In genomic region chr1:131661749-131662148, GRCm38 (mm10) we compare ENCODE assay signal across 25 mouse cellular contexts. TPM values are rescaled to one million over a fixed set of nuclear protein-coding genes. Genes with fewer than 3 reads are reported as not detected.
DNase-seq lines count a peak whose midpoint lies in the region; ATAC-seq and TF ChIP-seq lines count a peak whose summit lies in the region.
"Had no signal": no experiment of that assay in that cellular context is flagged by ENCODE, and none has a peak within 500 bp of the region (broad histone marks: within the 10 kb centered on the region; RNA-seq: fewer than 3 reads in every experiment).

No protein-coding gene starts in this region.

- TF ChIP-seq CTCF in liver, embryonic 14.5 days (IDR thresholded peaks at IDR 0.05; ENCODE audit: low read depth): no peak

- H3K27me3 ChIP-seq in liver, embryonic 14.5 days (ENCODE audit: control insufficient read depth, insufficient read depth, low read length): no peaks in the 10 kb centered on the region
- H3K27me3 ChIP-seq in stomach, embryonic 14.5 days (ENCODE audit: control insufficient read depth, insufficient read depth, low read length): no peaks in the 10 kb centered on the region
- no peaks in the 10 kb centered on the region for H3K27me3 ChIP-seq in midbrain, embryonic 15.5 days (replicated peaks)
- H3K27me3 ChIP-seq: embryonic facial prominence, embryonic 12.5 days; heart, embryonic 15.5 days; limb, embryonic 15.5 days; neural tube, embryonic 15.5 days had no signal

- peaks cover 7 to 12% of the 10 kb centered on the region in 2 experiments for H3K4me1 ChIP-seq in liver, embryonic 14.5 days (replicated peaks; ENCODE audit: control insufficient read depth in 2 of 2, insufficient read depth in 2 of 2, low read length in 1 of 2)
- peaks cover 4% of the 10 kb centered on the region; the same call in 1 of the 2 replicates for H3K4me1 ChIP-seq in stomach, embryonic 14.5 days (ENCODE audit: control insufficient read depth, insufficient read depth, low read length)
- peaks cover 7% of the 10 kb centered on the region for H3K4me1 ChIP-seq in midbrain, embryonic 15.5 days
- H3K4me1 ChIP-seq: embryonic facial prominence, embryonic 12.5 days had no signal

- H3K4me3 ChIP-seq in liver, embryonic 14.5 days (ENCODE audit: insufficient read depth in 1 of 2, low read depth in 2 of 2, low read length in 2 of 2): no peak overlapping the region
- H3K4me3 ChIP-seq in stomach, embryonic 14.5 days (ENCODE audit: low read depth, low read length): no peak overlapping the region
- H3K4me3 ChIP-seq in midbrain, embryonic 15.5 days: no peak overlapping the region
- H3K4me3 ChIP-seq: embryonic facial prominence, embryonic 12.5 days; heart, embryonic 15.5 days; hindbrain, embryonic 10.5 days; layer of hippocampus, adult 2 months; limb, embryonic 15.5 days; neural tube, embryonic 15.5 days had no signal

- no peak overlapping the region for H3K4me2 ChIP-seq in liver, embryonic 14.5 days (ENCODE audit: low read depth)
- H3K4me2 ChIP-seq in stomach, embryonic 14.5 days (replicated peaks; ENCODE audit: low read depth, low read length): no peak overlapping the region
- H3K4me2 ChIP-seq in midbrain, embryonic 15.5 days: no peak overlapping the region
- H3K4me2 ChIP-seq: embryonic facial prominence, embryonic 12.5 days; heart, embryonic 15.5 days; limb, embryonic 15.5 days; neural tube, embryonic 15.5 days had no signal

- H3K36me3 ChIP-seq in liver, embryonic 14.5 days (replicated peaks; ENCODE audit: control insufficient read depth, insufficient read depth, low read depth): no peaks in the 10 kb centered on the region
- no peaks in the 10 kb centered on the region for H3K36me3 ChIP-seq in stomach, embryonic 14.5 days (ENCODE audit: control insufficient read depth, insufficient read depth, low read length)
- H3K36me3 ChIP-seq in midbrain, embryonic 15.5 days (replicated peaks): no peaks in the 10 kb centered on the region
- H3K36me3 ChIP-seq: embryonic facial prominence, embryonic 12.5 days; heart, embryonic 15.5 days; hindbrain, embryonic 10.5 days; limb, embryonic 15.5 days; neural tube, embryonic 15.5 days had no signal

- DNase-seq in heart, adult 11 months: peak; percentile 84
- DNase-seq in heart, postnatal 10 days: no peak
- DNase-seq in spleen, postnatal 10 days (ENCODE audit: low spot score in 2 of 2): peak; percentile 62 to 64
- no peak for DNase-seq in spleen, adult 18-20 months
- DNase-seq in liver, embryonic 14.5 days (ENCODE audit: low read depth in 3 of 3, low spot score in 3 of 3): no peak
- DNase-seq: adrenal gland, adult 8-10 months; cerebellum, adult 11 months; cerebellum, postnatal 10 days; kidney, adult 18-20 months; lung, postnatal 10 days; right cerebral cortex, postnatal 14 days had no signal

- WGBS in liver, embryonic 14.5 days (ENCODE audit: insufficient replicate concordance): 49% methylated on average over 3 of the region's 3 CpGs
- WGBS in stomach, embryonic 14.5 days: 62% methylated on average over 3 of the region's 3 CpGs
- WGBS in midbrain, embryonic 15.5 days: 79% methylated on average over 3 of the region's 3 CpGs

- H3K9me3 ChIP-seq in liver, embryonic 14.5 days (ENCODE audit: control insufficient read depth, low read length): no peaks in the 10 kb centered on the region
- no peaks in the 10 kb centered on the region for H3K9me3 ChIP-seq in stomach, embryonic 14.5 days (ENCODE audit: control insufficient read depth, low read depth, low read length)
- H3K9me3 ChIP-seq in midbrain, embryonic 15.5 days: no peaks in the 10 kb centered on the region
- H3K9me3 ChIP-seq: embryonic facial prominence, embryonic 12.5 days; heart, embryonic 15.5 days; hindbrain, embryonic 10.5 days; limb, embryonic 15.5 days; neural tube, embryonic 15.5 days had no signal

- peak overlapping the region; percentile 27; the same call in 1 of the 2 replicates for H3K9ac ChIP-seq in liver, embryonic 14.5 days (replicated peaks)
- H3K9ac ChIP-seq in stomach, embryonic 14.5 days (replicated peaks; ENCODE audit: low read depth, low read length): no peak overlapping the region
- H3K9ac ChIP-seq in midbrain, embryonic 15.5 days: no peak overlapping the region
- H3K9ac ChIP-seq: embryonic facial prominence, embryonic 12.5 days; heart, embryonic 15.5 days; limb, embryonic 15.5 days; neural tube, embryonic 15.5 days had no signal

- intact Hi-C loops in heart, postnatal 10 days (cut with DNase I): loop anchor here (5.0 kb wide), 1 partner anchor 379 kb away; no protein-coding TSS in a partner anchor

- ATAC-seq in liver, embryonic 14.5 days (ENCODE audit: insufficient read depth): 0 out of 2 replicates have a peak, but pooled peaks have one; percentile 48
- ATAC-seq in stomach, embryonic 14.5 days (ENCODE audit: insufficient number of reproducible peaks, insufficient read depth, low FRiP score, low read depth): peak; percentile 75
- no peak for ATAC-seq in cerebellum, adult (ENCODE audit: insufficient number of reproducible peaks, low FRiP score, low TSS enrichment)
- ATAC-seq in midbrain, embryonic 15.5 days (replicated peaks): no peak
- ATAC-seq: forebrain, embryonic 16.5 days; hindbrain, postnatal 0 days; midbrain, embryonic 16.5 days had no signal

- no peak for TF ChIP-seq EP300 in liver, embryonic 14.5 days (IDR thresholded peaks at IDR 0.05; ENCODE audit: low read depth)

- no peak overlapping the region for H3K27ac ChIP-seq in liver, embryonic 14.5 days
- no peak overlapping the region for H3K27ac ChIP-seq in stomach, embryonic 14.5 days (ENCODE audit: low read length)
- no peak overlapping the region for H3K27ac ChIP-seq in midbrain, embryonic 15.5 days
- H3K27ac ChIP-seq: embryonic facial prominence, embryonic 12.5 days; heart, embryonic 15.5 days; hindbrain, embryonic 10.5 days; hindbrain, postnatal 0 days; kidney, postnatal 0 days; layer of hippocampus, adult 2 months; limb, embryonic 15.5 days; neural tube, embryonic 15.5 days had no signal

RNA-seq across cellular contexts. Expression of gene Ctse, which starts 23.6 kb away (rescaled TPM):
- 1 to 10 TPM; 1.1 to 2.1 TPM for total RNA-seq in heart, postnatal 10 days (2021)
- polyA plus RNA-seq in liver, embryonic 14.5 days (2012; rRNA removed): 8.9 and 11.0 TPM in 2 replicates
- polyA plus RNA-seq in liver, embryonic 14.5 days (2014; fragmentation: Nextera tagmentation; extraction: Ambion mirVana): 19.5 and 20.4 TPM in 2 replicates
- polyA plus RNA-seq in stomach, embryonic 14.5 days (2014; fragmentation: Nextera tagmentation; extraction: Ambion mirVana): 46.8 and 56.0 TPM in 2 replicates
- 0.13 TPM in 1 of 2 replicates, not detected in the other for polyA plus RNA-seq in midbrain, embryonic 15.5 days (2015; fragmentation: Nextera tagmentation; extraction: Ambion mirVana)
- total RNA-seq: hindbrain, postnatal 0 days; layer of hippocampus, adult 2 months; left cerebral cortex, postnatal 25 days had no signal
- polyA plus RNA-seq: forebrain, embryonic 16.5 days; hindbrain, embryonic 10.5 days; hindbrain, postnatal 0 days; midbrain, embryonic 16.5 days; neural tube, embryonic 15.5 days had no signal

RNA-seq across cellular contexts. Expression of gene Rab7b, which starts 26.7 kb away (rescaled TPM):
- total RNA-seq in heart, postnatal 10 days (2021): 1 to 10 TPM; 4.0 to 5.9 TPM
- 0.32 and 0.42 TPM in 2 replicates for polyA plus RNA-seq in liver, embryonic 14.5 days (2012; rRNA removed)
- 0.77 and 0.91 TPM in 2 replicates for polyA plus RNA-seq in liver, embryonic 14.5 days (2014; fragmentation: Nextera tagmentation; extraction: Ambion mirVana)
- 3.9 and 4.4 TPM in 2 replicates for polyA plus RNA-seq in stomach, embryonic 14.5 days (2014; fragmentation: Nextera tagmentation; extraction: Ambion mirVana)
- 1.1 and 1.2 TPM in 2 replicates for polyA plus RNA-seq in midbrain, embryonic 15.5 days (2015; fragmentation: Nextera tagmentation; extraction: Ambion mirVana)

Comparison
In these comparisons a context has a peak if more than half of its experiments do, and no peak if none do; other contexts are left out.
1. DNase-seq: peak in heart, adult 11 months (single experiment) and spleen, postnatal 10 days (2 of 2); none in heart, postnatal 10 days (0 of 2), spleen, adult 18-20 months (0 of 2) and liver, embryonic 14.5 days (0 of 3).
2. ATAC-seq: peak in liver, embryonic 14.5 days (single experiment) and stomach, embryonic 14.5 days (single experiment); none in cerebellum, adult (single experiment) and midbrain, embryonic 15.5 days (single experiment).